Mouse (Mus musculus): ENCODE results near the gene Adpgk. TPM values are rescaled to one million over a fixed set of nuclear protein-coding genes. Genes with fewer than 3 reads are reported as not detected.

The Adpgk gene
- total RNA-seq, 2 experiments from 2014 or later: 16.2 to 16.3 TPM

DNA sequence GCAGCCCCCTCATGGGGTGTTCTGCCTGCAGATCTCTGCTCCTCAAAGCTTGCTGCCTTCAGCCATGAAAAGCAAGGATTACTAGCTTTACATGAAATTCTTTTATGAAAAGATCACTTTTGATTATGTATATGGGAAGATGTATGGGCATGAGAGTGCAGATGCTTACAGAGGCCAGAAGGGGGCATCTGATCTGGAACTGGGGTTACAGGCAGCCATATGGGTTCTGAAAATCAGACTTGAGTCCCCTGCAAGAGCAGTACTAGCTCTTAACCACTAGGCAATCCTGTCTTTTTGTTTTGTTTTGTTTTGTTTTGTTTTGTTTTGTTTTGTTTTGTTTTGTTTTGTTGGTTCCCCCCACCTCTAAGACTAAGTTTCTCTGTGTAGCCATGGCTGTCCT lies 18.2 kb upstream of the Adpgk start:
- Histone ChIP-seq H3K27ac (no peak overlapping the region), H3K4me3 (no peak overlapping the region)
- peak; percentile 3; the same call in 1 of the 2 replicates for TF ChIP-seq CTCF (IDR thresholded peaks at IDR 0.05)
- intact Hi-C loops (cut with DNase I): no loop called here
- DNase-seq (ENCODE audit: extremely low spot score in 1 of 2, low spot score in 2 of 2): no peak

DNA sequence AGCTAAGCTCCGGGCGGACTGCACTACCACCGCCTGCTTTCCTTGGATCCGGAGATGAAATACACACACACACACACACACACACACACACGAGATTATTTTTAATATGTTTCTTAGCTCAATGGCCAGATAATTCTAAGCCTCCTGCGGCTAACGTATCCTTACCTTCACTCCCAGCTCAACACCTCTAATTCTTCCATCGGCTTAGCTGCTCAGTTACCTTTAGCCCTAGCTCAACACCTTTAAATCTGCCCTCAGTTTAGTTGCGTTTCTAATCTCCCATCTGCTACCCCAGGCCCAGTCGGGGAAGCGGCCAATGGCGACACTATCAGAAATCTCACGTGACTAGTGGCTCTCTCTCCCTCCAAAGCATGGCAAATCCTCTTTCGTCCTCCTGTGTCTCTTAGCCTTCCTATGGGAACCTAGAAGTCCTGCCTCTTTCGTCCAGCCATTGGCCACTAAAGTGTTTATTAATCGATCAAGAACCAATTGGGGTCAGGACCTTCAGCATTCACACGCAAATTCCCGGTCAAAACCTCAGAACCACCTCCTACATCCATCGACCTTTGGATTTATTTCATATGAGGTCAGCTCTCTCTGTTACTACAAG lies 16.4 kb upstream of the Adpgk start:
- H3K27ac ChIP-seq: no peak overlapping the region
- no peak for DNase-seq (ENCODE audit: extremely low spot score in 1 of 2, low spot score in 2 of 2)
- no peak for TF ChIP-seq CTCF (IDR thresholded peaks at IDR 0.05)
- intact Hi-C loops (cut with DNase I): no loop called here
- no peak overlapping the region for H3K4me3 ChIP-seq

DNA sequence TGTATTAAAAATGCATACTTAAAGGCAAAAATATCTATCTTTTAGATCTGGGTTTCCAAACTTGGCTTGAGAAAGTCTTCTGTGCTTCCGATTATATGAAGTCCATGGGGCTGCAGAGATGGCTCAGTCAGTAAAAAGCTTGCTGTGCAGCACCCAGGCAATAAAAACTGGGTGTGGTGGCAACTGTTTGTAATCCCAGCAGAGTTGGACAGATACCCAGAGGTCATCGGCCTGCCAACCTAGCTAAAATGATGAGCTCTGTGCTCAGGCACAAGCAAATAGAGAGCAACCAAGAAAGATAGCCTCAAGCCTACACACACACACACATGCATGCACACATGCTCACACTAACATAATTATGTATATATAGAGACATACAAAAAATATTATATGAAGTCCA lies 13.2 kb upstream of the Adpgk start:
- intact Hi-C loops (cut with DNase I): no loop called here
- no peak for TF ChIP-seq CTCF (IDR thresholded peaks at IDR 0.05)

DNA sequence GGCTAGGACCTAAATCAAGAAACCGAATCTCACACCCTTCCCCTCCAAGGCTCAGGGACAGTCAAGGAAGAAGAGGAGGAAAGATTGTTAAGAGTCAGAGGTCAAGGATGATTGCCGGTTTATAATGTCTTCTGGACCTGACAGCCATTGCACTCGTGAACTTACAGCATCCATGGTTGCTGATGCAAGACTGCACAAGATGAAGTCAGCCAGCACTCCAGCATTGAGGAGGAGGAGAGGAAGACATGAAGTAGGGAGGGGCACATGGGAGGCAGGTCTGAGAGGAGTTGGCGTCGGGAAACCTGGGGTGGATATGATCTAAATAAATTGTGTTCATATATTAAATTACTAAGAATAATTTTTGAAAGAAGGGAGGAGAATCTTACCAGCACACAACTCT lies 12.7 kb upstream of the Adpgk start:
- DNase-seq (ENCODE audit: extremely low spot score in 1 of 2, low spot score in 2 of 2): no peak
- no peak for TF ChIP-seq CTCF (IDR thresholded peaks at IDR 0.05)
- intact Hi-C loops (cut with DNase I): no loop called here
- Histone ChIP-seq H3K27ac (no peak overlapping the region), H3K4me3 (no peak overlapping the region)

More for the DNA sequence above, 13.2 kb upstream of the Adpgk start:
- Histone ChIP-seq H3K4me3 (no peak overlapping the region), H3K27ac (no peak overlapping the region)
- DNase-seq (ENCODE audit: extremely low spot score in 1 of 2, low spot score in 2 of 2): no peak

DNA sequence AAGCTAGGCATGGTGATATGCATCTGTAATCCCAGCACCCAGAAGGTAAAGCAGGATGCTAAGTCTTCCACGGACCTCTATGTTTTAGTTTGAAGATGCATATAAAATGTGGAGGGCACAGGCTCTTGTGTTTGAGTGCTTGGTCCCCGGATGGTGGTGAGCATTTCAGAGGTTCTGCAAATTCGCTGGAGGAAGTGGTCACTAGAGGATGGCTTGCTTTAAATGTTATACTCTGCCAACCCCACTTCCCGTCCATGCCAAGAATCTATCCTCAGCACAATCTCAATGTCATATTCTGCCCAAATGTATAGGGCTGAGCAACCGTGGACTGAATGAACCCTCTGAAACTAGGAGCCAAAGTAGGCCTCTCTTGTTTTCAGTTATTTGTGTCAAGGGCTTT lies 10.5 kb upstream of the Adpgk start:
- no peak for TF ChIP-seq CTCF (IDR thresholded peaks at IDR 0.05)
- H3K4me3 ChIP-seq: no peak overlapping the region
- H3K27ac ChIP-seq: no peak overlapping the region
- DNase-seq (ENCODE audit: extremely low spot score in 1 of 2, low spot score in 2 of 2): no peak
- intact Hi-C loops (cut with DNase I): no loop called here

DNA sequence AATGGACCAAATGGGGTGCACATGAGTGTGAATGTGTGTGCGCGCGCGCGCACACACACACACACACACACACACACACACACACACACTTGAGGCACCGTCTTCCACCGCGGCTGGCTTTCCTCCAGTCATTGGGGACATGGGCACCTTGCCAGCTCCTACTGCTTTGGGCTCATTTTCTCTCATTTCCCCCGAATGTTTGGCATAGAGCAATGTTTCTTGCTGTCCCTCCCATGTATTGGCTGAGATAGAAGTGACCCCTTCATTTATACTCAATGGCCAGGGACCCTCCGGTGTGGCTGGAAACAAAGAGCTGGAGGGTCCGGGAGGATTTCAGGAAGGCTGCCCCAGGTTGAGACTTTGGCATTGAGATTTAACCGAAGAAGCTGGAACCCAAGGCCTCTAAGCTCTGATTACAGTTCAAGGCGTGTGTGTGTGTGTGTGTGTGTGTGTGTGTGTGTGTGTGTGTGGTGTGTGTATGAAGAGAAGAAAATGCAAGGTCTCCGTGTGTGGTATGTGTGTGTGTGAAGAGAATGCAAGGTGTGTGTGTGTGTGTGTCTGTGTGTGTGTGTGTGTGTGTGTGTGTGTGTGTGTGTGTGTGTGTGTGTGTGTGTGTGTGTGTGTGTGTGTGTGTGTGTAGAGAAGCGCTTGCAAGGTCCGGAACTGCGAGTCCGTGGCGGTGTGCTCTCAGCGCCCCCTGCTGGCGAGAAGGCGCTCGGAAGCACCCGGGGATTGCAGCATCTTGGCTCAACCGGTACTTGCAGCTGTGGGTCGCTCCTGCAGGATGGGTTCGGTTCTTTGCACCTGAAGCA lies 9.3 kb upstream of the Adpgk start:
- Histone ChIP-seq H3K4me3 (no peak overlapping the region), H3K27ac (no peak overlapping the region)
- intact Hi-C loops (cut with DNase I): loop anchor here (2.0 kb wide), 2 partner anchors 269 to 379 kb away; no protein-coding TSS in a partner anchor
- peak; percentile 61 for TF ChIP-seq CTCF (IDR thresholded peaks at IDR 0.05)
- DNase-seq (ENCODE audit: extremely low spot score in 1 of 2, low spot score in 2 of 2): peak; percentile 80 to 84

DNA sequence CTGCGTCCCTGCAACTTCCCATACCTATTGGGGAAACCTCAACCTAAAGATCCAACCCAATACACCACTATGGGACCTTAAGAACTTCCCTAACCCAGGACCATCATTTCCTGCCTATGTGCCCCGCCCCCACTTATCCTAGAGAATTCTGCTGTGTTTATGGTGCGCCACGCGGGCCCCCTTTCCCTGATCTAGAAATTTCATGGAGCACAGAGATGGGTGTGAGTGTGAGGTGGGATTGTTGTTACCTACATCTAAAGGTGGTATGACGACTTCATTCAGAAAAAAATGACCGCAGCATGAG lies 8.7 kb upstream of the Adpgk start:
- TF ChIP-seq CTCF (IDR thresholded peaks at IDR 0.05): no peak
- intact Hi-C loops (cut with DNase I): loop anchor here (2.0 kb wide), 2 partner anchors 270 to 380 kb away; no protein-coding TSS in a partner anchor
- DNase-seq (ENCODE audit: extremely low spot score in 1 of 2, low spot score in 2 of 2): no peak
- Histone ChIP-seq H3K4me3 (no peak overlapping the region), H3K27ac (no peak overlapping the region)

DNA sequence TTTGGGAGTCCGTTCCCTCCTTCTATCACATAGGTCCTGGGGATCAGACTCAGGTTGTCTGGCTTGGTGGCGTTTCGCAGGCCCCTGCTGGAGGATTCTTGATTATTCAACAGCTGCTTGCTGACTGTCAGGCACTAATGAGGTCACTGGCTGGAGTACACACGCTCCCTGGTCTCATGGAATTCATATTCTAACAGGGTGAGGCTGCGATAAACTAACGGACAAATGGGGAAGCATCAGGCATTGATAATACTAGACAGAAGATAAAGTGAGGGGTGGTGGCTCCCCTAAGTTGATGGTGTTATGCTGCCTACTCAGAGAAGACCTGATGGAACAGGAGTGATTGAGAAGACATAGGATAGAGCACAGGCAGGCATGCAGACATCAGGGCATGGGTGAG lies 5.7 kb upstream of the Adpgk start:
- Histone ChIP-seq H3K27ac (no peak overlapping the region), H3K4me3 (no peak overlapping the region)
- intact Hi-C loops (cut with DNase I): no loop called here
- TF ChIP-seq CTCF (IDR thresholded peaks at IDR 0.05): no peak
- no peak for DNase-seq (ENCODE audit: extremely low spot score in 1 of 2, low spot score in 2 of 2)

DNA sequence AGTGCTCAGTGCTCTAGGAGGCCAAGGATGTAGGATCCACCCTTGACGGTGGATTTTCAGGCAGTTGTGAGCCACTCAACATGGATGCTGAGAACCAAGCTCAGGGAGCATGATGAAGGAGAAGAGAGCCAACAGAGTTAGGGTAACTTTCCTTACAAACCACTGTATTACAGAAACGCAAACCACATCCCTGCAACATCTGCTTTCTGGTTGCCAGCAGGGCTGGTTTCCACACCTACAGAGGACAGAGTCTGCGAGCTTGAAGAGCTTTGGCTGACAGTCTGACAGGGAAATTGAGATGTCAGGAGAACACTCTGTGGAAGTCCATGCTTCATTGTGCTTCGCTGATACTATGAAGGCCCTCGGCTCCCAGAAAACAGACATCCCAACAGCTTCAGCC lies 3.3 kb upstream of the Adpgk start:
- Histone ChIP-seq H3K4me3 (no peak overlapping the region), H3K27ac (no peak overlapping the region)
- no peak for DNase-seq (ENCODE audit: extremely low spot score in 1 of 2, low spot score in 2 of 2)
- no peak for TF ChIP-seq CTCF (IDR thresholded peaks at IDR 0.05)
- intact Hi-C loops (cut with DNase I): no loop called here

DNA sequence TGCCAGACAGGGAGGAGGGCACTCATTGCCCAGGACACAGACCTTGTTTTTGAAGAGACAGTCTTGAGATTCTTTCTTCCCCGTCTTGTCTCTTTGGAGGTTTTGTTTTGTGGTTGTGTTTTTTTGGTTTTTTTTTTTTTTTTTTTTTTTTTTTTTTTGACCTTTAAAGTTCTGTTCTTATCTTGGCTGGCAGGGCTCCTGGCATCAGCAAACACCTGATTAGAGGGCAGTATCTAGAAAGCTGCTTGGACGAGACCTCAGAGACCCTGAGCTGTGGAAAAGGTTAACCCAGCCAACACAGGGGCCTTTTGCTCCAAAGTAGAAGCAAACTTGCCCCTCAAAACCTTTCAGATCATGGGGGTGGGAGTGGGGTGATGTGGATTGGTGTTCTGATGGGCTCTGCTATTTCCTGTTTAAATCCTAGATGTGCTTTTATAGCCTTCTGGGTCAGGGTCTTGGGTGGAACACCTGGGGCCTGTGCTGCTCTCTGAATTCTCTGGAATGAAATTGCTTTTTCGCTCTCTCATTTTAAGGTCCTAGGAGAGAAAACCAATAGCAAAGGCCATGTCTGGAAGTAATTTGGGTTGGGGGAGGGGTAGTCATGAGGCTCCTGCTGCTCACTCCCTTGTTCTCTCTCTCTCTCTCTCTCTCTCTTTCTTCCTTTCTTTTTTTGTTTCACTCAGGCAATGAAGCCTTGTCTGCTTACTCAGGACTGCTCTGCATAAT lies 2.5 kb upstream of the Adpgk start:
- no peak for TF ChIP-seq CTCF (IDR thresholded peaks at IDR 0.05)
- DNase-seq (ENCODE audit: extremely low spot score in 1 of 2, low spot score in 2 of 2): no peak
- intact Hi-C loops (cut with DNase I): no loop called here
- Histone ChIP-seq H3K27ac (no peak overlapping the region), H3K4me3 (no peak overlapping the region)

DNA sequence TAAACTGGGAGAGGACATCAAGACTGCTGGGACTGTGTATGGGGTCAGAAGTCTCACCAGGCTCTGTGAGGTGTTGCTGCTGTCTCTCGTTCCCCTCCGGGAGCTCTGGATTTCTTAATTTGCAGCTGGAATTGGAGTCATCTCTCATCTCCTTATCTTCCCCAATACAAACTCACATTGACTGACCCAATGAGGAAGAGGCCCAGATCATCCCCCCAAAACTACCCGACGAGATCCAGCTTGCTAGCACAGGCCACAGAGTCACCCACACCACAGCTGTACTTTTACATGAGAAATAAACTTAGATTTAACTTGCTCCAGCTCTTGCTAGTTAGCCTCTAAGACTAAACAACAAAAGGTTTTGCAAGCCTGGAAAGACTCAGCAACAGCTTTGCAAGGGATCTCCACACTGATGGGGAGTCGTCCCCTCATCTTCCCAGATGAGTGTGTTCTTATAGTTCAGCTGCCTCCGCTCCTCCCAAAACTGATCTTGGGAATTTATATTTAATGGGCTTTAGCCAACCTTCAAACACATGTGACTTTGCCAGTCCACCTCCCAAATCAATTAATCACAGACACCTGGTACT lies 1.7 kb upstream of the Adpgk start:
- intact Hi-C loops (cut with DNase I): no loop called here
- Histone ChIP-seq H3K27ac (no peak overlapping the region), H3K4me3 (no peak overlapping the region)
- DNase-seq (ENCODE audit: extremely low spot score in 1 of 2, low spot score in 2 of 2): no peak
- TF ChIP-seq CTCF (IDR thresholded peaks at IDR 0.05): no peak

All from left cerebral cortex, adult 2 months (tissue).